Mouse (Mus musculus) lung, embryonic 14.5 days (tissue): ENCODE results near the gene Asic3. TPM values are rescaled to one million over a fixed set of nuclear protein-coding genes. Genes with fewer than 3 reads are reported as not detected.

Source experiments
- ATAC-seq: fragments of 200-750 bp; cut with Nextera tagmentation; 2 replicates; pipeline ENCODE4 v1.8.0; 2017; ENCODE audit warnings: mild to moderate bottlenecking, moderate TSS enrichment, moderate library complexity; ENCODE audit not compliant: insufficient read depth
- DNase-seq: peaks from one replicate; pipeline ENCODE4 v3.0.0-alpha.2; 2015
- H3K27ac ChIP-seq: fragments of 300-500 bp; sonication (generic); 2 replicates; pipeline ENCODE4 v1.5.1; 2014; ENCODE audit warnings: low read depth, mild to moderate bottlenecking, moderate library complexity
- H3K27me3 ChIP-seq: fragments of 300-500 bp; sonication (generic); 2 replicates; pipeline ENCODE4 v1.6.1; 2014; ENCODE audit warnings: low read length, control low read depth; ENCODE audit not compliant: insufficient read depth
- H3K36me3 ChIP-seq: fragments of 300-500 bp; sonication (generic); 2 replicates; pipeline ENCODE4 v1.6.1; 2014; ENCODE audit warnings: control low read depth; ENCODE audit not compliant: insufficient read depth
- H3K4me1 ChIP-seq: fragments of 300-500 bp; sonication (generic); 2 replicates; pipeline ENCODE4 v1.6.1; 2014; ENCODE audit warnings: antibody characterized with exemption, control low read depth; ENCODE audit not compliant: insufficient read depth
- H3K4me2 ChIP-seq: fragments of 300-500 bp; sonication (generic); 2 replicates; pipeline ENCODE4 v1.6.1; 2014; ENCODE audit warnings: mild to moderate bottlenecking
- H3K4me3 ChIP-seq: fragments of 300-500 bp; sonication (generic); 2 replicates; pipeline ENCODE4 v1.5.1; 2014; ENCODE audit warnings: low read depth, low read length
- H3K9ac ChIP-seq: fragments of 300-500 bp; sonication (generic); 2 replicates; pipeline ENCODE4 v1.6.1; 2014
- H3K9me3 ChIP-seq: fragments of 300-500 bp; sonication (generic); 2 replicates; pipeline ENCODE4 v1.6.1; 2016; ENCODE audit warnings: low read depth, low read length, control low read depth
- CTCF ChIP-seq: IDR thresholded peaks from 2 replicates; pipeline ENCODE4 v1.5.1; 2016; ENCODE audit warnings: antibody characterized with exemption, low read depth
- WGBS: fragments of 180-500 bp; shearing (Covaris S2); extraction: QIAGEN DNeasy Blood & Tissue Kit; methylation state at CpG from one replicate; pipeline ENCODE4 v1.1.7; 2014; 5-methylcytosine and 5-hydroxymethylcytosine counted together
- polyA plus RNA-seq: library from polyadenylated mRNA; unstranded; fragments of >200 nt; fragmentation: Nextera tagmentation; extraction: Ambion mirVana; gene quantifications from 2 replicates; pipeline ENCODE4 v1.2.1, GENCODE M21; 2014

Asic3 gene
- polyA plus RNA-seq, 1 experiment from 2014 or later: not detected

DNA sequence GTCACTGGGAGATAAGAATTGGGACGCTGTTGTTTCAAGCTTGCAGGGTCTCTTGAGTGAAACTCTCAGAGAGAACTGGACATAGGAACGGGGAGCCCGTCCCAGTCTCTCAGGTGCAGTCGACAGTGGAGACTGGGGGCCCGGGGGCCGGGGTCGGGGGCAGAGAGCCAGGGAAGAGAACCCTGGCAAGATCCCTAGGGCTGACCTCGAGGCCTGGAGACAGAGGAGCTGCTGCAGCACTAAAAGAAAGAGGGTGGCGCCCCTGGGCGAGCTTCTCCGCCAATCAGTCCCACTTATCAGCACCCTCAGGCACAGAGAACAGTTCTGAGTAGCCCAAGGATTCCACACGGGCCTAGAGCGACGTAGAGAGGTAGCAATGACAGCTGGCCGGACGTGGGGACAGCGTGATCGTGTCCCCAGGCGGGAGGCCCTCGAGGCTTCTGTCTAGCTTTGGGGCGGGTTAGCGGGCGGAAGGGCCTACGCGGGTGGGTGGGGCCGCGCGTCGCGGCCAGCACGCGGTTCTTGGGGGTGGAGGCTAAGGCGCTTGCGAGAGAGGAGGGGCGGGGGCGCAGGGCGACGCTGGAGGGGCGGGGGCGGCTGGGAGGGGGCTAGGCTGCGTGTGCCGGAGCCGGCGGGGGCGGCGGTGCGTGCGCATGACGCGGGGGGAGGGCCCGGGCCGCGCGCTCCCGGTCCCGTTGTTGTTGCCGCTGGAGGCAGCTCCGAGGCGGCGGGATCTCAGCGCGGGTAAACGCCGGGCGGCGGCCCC, 38.3 kb downstream of the Asic3 start:
- H3K4me3 ChIP-seq: peak overlapping the region; percentile 80
- peak; percentile 93 for DNase-seq
- no peaks in the 10 kb centered on the region for H3K27me3 ChIP-seq
- peak overlapping the region; percentile 78 for H3K27ac ChIP-seq
- peak overlapping the region; percentile 89 for H3K9ac ChIP-seq
- TF ChIP-seq CTCF: no peak
- peak; percentile 82 for ATAC-seq
- WGBS: 3% methylated on average over 41 of the region's 66 CpGs
- peaks cover 25% of the 10 kb centered on the region for H3K4me1 ChIP-seq
- no peaks in the 10 kb centered on the region for H3K9me3 ChIP-seq
- no peaks in the 10 kb centered on the region for H3K36me3 ChIP-seq
- H3K4me2 ChIP-seq: peak overlapping the region; percentile 96

DNA sequence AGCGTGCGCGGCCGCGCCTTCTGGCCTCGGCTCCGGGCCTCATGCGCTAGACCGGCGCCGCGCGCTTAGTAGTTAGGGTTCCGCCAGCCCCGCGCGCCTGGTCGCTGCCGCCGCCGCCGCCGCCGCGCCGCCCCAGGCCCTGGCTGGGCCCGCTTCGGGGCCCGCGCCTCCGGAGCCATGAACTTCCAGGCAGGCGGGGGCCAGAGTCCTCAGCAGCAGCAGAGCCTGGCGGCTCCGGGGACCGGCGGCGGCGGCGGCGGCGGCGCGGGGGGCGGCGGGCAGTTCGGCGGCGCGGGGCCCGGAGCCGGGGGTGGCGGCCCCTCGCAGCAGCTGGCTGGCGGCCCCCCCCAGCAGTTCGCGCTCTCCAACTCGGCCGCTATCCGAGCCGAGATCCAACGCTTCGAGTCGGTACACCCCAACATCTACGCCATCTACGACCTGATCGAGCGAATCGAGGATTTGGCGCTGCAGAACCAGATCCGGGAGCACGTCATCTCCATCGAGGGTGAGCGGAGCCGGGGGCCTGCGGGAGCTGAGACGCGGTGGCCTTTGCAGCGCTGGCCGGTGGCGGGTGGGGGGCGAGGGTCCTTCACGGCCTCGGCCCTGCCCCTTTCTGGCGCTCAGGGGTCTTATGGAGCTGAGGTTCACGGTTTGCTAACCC, 39.0 kb downstream of the Asic3 start, which contains the start of gene Agap3:
Agap3 (plus strand) TSS at position 148 of the 661 bp plus-strand sequence.
- H3K27ac ChIP-seq: peak within 1 kb of the TSS; percentile 78
- under 1% methylated on average over 59 of the region's 85 CpGs for WGBS
- H3K4me3 ChIP-seq: peak within 1 kb of the TSS; percentile 80
- H3K4me2 ChIP-seq: peak within 1 kb of the TSS; percentile 96
- DNase-seq (peak; percentile 58), ATAC-seq (0 out of 2 replicates have a peak, but pooled peaks have one; percentile 1)
- H3K27me3 ChIP-seq: no peaks in the 10 kb centered on the region
- H3K9me3 ChIP-seq: no peaks in the 10 kb centered on the region
- no peaks in the 10 kb centered on the region for H3K36me3 ChIP-seq
- peaks cover 25% of the 10 kb centered on the region for H3K4me1 ChIP-seq
- H3K9ac ChIP-seq: peak within 1 kb of the TSS; percentile 89
- no peak for TF ChIP-seq CTCF

DNA sequence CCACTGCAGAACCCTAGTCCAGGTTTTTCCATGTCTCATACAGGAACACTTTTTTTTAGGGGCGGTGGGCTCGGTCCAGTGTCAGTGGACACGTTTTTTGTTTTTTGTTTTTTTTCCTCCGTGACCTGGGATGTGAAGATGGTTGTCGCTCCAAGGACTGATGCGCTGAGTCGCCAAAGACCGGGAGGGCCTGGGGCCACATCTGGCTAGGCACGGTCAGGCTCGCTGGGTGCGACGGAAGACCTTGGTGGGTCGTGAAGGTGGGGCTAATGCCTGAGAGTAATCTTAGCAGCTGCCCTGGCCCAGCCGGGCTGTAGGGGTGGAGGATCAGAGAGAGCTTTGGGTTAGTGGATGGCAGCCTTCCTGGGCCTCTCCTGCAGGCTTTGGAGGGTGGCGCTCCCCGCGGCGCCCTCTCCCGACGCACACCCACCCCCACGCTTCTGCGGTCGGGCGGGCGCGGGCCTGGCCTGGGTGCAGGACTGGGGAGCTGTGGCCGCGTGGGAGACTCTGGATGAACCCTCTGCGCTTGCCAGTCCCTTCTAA, 39.6 kb downstream of the Asic3 start:
- peak; percentile 44 for DNase-seq

DNA sequence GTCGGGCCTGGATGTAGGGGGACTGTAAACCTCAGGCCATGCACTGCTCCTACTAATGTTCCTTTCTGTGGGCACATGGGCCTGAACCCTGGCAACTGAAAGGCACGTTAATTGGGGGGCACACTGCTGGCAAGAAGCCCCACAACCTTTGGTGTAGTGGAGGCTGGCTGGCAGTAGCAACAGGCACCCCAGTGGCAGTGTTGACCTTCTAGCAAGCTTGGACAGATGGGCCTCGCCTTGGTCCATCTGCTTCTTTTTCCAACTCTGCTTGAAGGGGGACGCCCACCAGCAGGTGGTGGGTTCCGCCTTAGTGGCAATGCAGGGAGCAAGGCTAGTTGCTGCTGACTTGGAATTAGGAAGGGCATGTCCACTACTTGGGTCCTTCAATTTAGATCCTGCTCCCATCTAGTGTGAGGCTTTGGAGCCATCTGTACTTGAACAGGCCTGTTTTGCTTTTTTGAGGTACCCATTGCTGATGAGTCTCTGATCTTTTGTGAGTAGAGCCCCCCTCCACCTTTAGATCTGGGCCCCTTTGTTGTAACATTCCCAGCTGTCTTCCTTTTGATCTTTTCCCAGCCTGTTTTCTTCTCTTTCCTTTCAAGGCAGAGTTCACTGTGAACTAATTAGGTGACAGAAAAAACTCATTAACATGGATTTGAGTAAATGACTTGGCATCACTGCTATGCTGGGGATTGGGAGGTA, 40.2 kb downstream of the Asic3 start:
- 7% methylated on average over 5 of the region's 5 CpGs for WGBS
- H3K4me3 ChIP-seq: peak overlapping the region; percentile 80
- H3K4me2 ChIP-seq: peak overlapping the region; percentile 96
- no peak for TF ChIP-seq CTCF
- no peaks in the 10 kb centered on the region for H3K9me3 ChIP-seq
- ATAC-seq: no peak
- H3K27me3 ChIP-seq: no peaks in the 10 kb centered on the region
- peak overlapping the region; percentile 24; the same call in 1 of the 2 replicates for H3K27ac ChIP-seq
- peaks cover 25% of the 10 kb centered on the region for H3K4me1 ChIP-seq
- H3K9ac ChIP-seq: peak overlapping the region; percentile 89
- no peak for DNase-seq
- no peaks in the 10 kb centered on the region for H3K36me3 ChIP-seq

More for the DNA sequence above, 39.6 kb downstream of the Asic3 start:
- peak overlapping the region; percentile 78 for H3K27ac ChIP-seq
- no peaks in the 10 kb centered on the region for H3K36me3 ChIP-seq
- H3K4me3 ChIP-seq: peak overlapping the region; percentile 80
- TF ChIP-seq CTCF: no peak
- H3K27me3 ChIP-seq: no peaks in the 10 kb centered on the region
- no peak for ATAC-seq
- H3K9me3 ChIP-seq: no peaks in the 10 kb centered on the region
- under 1% methylated on average over 29 of the region's 29 CpGs for WGBS
- H3K4me1 ChIP-seq: peaks cover 25% of the 10 kb centered on the region
- H3K4me2 ChIP-seq: peak overlapping the region; percentile 96
- peak overlapping the region; percentile 89 for H3K9ac ChIP-seq

DNA sequence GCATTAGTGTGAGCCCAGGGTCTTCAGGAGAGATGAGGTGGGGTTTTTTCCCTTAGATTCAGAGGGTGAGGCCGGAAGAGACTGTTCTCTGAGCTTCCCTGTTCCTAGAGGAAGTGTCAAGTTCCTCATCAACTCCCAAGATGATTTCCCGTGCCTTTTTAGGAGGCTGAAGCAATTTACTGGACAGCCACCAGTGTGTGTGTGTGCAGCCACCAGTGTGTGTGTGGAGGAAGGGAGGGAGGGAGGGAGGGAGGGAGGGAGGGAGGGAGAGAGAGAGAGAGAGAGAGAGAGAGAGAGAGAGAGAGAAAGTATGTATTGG, 40.8 kb downstream of the Asic3 start:
- Histone ChIP-seq H3K4me3 (peak overlapping the region; percentile 80), H3K4me1 (peaks cover 25% of the 10 kb centered on the region), H3K4me2 (peak overlapping the region; percentile 96), H3K9ac (peak overlapping the region; percentile 89), H3K27ac (peak overlapping the region; percentile 24; the same call in 1 of the 2 replicates), H3K9me3 (no peaks in the 10 kb centered on the region), H3K36me3 (no peaks in the 10 kb centered on the region), H3K27me3 (no peaks in the 10 kb centered on the region)
- DNase-seq (no peak), ATAC-seq (no peak)
- no peak for TF ChIP-seq CTCF
- WGBS: 32% methylated on average over 2 of the region's 2 CpGs

DNA sequence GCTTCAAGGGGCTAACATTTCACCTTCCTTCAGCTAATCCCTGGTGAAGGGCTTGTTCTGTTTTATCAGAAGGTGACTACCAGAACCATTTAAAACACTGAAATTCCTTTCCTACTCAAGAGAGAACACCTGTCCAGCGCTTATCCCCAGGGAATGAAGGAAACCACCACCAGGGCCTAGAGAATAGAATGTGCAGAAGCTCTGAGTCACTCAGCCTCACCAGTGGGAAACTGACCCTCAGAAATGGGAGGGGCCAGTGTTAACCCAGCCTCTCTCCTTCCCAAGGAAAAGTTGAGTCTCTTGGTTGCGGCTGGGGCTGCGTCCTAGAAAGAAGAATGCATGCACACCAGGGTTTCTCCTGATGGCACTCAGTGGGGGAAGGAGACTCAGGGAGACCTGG, 41.9 kb downstream of the Asic3 start:
- Histone ChIP-seq H3K27me3 (no peaks in the 10 kb centered on the region), H3K4me2 (peak overlapping the region; percentile 96), H3K4me1 (peaks cover 25% of the 10 kb centered on the region), H3K9me3 (no peaks in the 10 kb centered on the region), H3K36me3 (peaks cover 2% of the 10 kb centered on the region; the same call in 1 of the 2 replicates), H3K9ac (no peak overlapping the region), H3K27ac (peak overlapping the region; percentile 63; the same call in 1 of the 2 replicates), H3K4me3 (no peak overlapping the region)
- ATAC-seq (no peak), DNase-seq (no peak)
- no peak for TF ChIP-seq CTCF
- 59% methylated on average over 3 of the region's 3 CpGs for WGBS
